Mouse (Mus musculus) ES-Bruce4 (cell line): ENCODE measurements at regions not wholly inside any gene's neighbourhood (a gene's known extent, or its start where the extent isn't known, plus 50 kb on each side); places are given as distances from the start of the nearest gene placed in this dataset.

ENCODE experiments used
- H3K27ac ChIP-seq: 2 replicates; pipeline ENCODE4 v1.5.1; 2012; ENCODE audit warnings: low read length, inconsistent platforms; ENCODE audit not compliant: insufficient read depth
- H3K27me3 ChIP-seq: 2 replicates; pipeline ENCODE4 v1.6.1; 2012; ENCODE audit warnings: mild to moderate bottlenecking, low read length, inconsistent platforms; ENCODE audit not compliant: control insufficient read depth, poor library complexity, insufficient read depth, severe bottlenecking
- H3K36me3 ChIP-seq: 2 replicates; pipeline ENCODE4 v1.6.1; 2012; ENCODE audit warnings: inconsistent platforms, mild to moderate bottlenecking, low read length, moderate library complexity; ENCODE audit not compliant: control insufficient read depth, poor library complexity, insufficient read depth, severe bottlenecking
- H3K4me1 ChIP-seq: one replicate; pipeline ENCODE4 v1.8.1; 2011; ENCODE audit warnings: low read length; ENCODE audit not compliant: control insufficient read depth, insufficient read depth
- H3K4me3 ChIP-seq: 2 replicates; pipeline ENCODE4 v1.5.1; 2011; ENCODE audit warnings: low read depth, mild to moderate bottlenecking, low read length
- H3K9ac ChIP-seq: 2 replicates; pipeline ENCODE4 v1.6.1; 2012; ENCODE audit warnings: low read depth, mild to moderate bottlenecking, inconsistent platforms; ENCODE audit not compliant: poor library complexity, severe bottlenecking
- H3K9me3 ChIP-seq: replicated peaks from 2 replicates; pipeline ENCODE4 v1.6.1; 2012; ENCODE audit warnings: mild to moderate bottlenecking, low read length, inconsistent platforms; ENCODE audit not compliant: control insufficient read depth, poor library complexity, insufficient read depth, severe bottlenecking
- CTCF ChIP-seq: IDR thresholded peaks from one replicate; pipeline ENCODE4 v1.8.1; 2011; ENCODE audit warnings: low read depth, low read length
- EP300 ChIP-seq: IDR thresholded peaks from 2 replicates; pipeline ENCODE4 v1.6.1; 2011; ENCODE audit warnings: low read depth, low read length; ENCODE audit not compliant: insufficient read depth
- POLR2A ChIP-seq: IDR thresholded peaks from one replicate; pipeline ENCODE4 v1.8.1; 2011; ENCODE audit warnings: low read length; ENCODE audit not compliant: insufficient read depth

DNA sequence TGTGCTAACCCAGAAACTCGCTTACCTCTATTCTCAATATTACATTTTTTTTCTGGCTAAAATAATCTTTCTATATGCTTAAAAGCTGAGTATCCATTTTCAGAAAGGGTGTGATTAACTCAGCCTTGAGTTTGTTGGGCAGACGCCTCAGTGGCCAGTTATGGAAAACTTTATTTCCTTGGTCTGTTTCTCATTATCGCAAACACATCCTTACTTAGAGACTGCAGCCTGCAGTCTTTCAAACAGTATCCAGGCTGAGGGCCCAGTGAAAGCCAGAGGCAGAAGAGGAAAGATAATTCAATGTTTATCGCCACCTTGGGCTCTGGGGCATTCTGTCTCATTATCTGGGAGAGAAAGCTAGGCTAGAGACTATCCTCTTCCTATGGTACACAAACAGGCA lies 231.5 kb downstream of the Mreg start:
- Histone ChIP-seq H3K9me3 (no peaks in the 10 kb centered on the region), H3K27ac (no peak overlapping the region)

DNA sequence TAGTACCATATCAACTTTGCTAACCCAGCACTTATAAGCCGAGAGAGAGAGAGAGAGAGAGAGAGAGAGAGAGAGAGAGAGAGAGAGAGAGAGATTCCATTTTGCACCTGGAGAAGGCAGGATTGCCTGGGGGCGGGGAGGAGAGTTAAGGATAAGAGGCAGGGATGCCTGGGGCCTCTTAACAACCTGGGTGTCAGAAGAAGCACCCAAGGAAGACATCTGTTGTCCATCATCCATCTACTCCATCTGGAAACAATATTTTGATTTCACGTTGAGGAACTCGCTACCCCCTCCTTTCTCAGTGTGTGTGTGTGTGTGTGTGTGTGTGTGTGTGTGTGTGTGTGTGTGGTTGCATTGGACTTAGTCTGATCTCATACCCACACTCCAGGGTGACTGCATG lies 232.8 kb downstream of the Mreg start:
- Histone ChIP-seq H3K36me3 (no peaks in the 10 kb centered on the region), H3K27me3 (no peaks in the 10 kb centered on the region), H3K27ac (no peak overlapping the region)

More for the DNA sequence above, 231.5 kb downstream of the Mreg start:
- Histone ChIP-seq H3K4me3 (no peak overlapping the region), H3K27me3 (no peaks in the 10 kb centered on the region), H3K36me3 (no peaks in the 10 kb centered on the region), H3K4me1 (no peaks in the 10 kb centered on the region), H3K9ac (no peak overlapping the region)
- TF ChIP-seq POLR2A (no peak), CTCF (no peak), EP300 (no peak)

DNA sequence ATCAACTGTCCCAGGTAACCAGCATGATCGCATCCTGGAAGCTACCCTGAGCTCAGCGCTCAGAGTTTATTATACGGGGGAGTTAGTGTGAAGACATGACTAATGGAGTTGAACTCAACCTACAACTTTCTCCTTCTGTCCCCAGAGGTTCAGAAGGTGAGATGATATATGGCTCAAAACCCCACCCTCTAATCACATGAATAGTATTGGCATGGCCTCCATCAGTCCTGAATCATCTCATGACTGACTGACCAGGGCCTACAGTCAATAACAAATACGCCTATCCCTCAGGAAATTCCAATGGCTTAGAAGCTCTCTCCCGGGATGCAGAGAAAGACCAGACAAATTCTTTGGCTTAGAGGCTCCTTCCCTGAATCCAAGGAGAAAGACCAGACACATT lies 234.7 kb downstream of the Mreg start:
- no peaks in the 10 kb centered on the region for H3K9me3 ChIP-seq
- no peak overlapping the region for H3K4me3 ChIP-seq
- no peak overlapping the region for H3K9ac ChIP-seq
- no peaks in the 10 kb centered on the region for H3K27me3 ChIP-seq
- H3K4me1 ChIP-seq, result no peaks in the 10 kb centered on the region
- TF ChIP-seq EP300 (no peak), CTCF (no peak), POLR2A (no peak)
- H3K36me3 ChIP-seq, result no peaks in the 10 kb centered on the region
- H3K27ac ChIP-seq, result no peak overlapping the region

More for the DNA sequence above, 232.8 kb downstream of the Mreg start:
- Histone ChIP-seq H3K9me3 (no peaks in the 10 kb centered on the region), H3K4me1 (no peaks in the 10 kb centered on the region), H3K9ac (no peak overlapping the region), H3K4me3 (no peak overlapping the region)
- TF ChIP-seq EP300 (no peak), POLR2A (no peak), CTCF (no peak)

DNA sequence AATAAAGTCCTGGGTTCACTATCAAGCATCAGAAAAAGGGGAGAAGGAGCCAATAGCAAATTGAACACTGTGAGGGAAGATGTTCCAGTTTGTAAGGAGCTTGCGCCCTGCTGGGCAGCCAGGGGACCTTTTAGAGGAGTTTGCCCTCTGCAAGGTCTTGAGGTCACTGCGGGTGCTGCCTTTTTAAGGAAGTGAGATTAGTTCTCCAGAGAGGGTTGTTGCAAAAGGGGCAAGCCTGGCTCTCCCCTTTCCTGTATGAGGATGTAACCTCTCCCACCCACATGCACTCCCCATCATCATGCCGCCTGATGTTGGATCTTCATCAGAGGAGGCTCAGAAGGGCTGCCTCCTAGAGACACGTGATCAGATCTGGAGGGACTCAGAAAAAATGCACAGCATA lies 237.4 kb downstream of the Mreg start:
- H3K9ac ChIP-seq, result no peak overlapping the region
- H3K4me1 ChIP-seq, result no peaks in the 10 kb centered on the region
- no peaks in the 10 kb centered on the region for H3K9me3 ChIP-seq
- H3K4me3 ChIP-seq, result no peak overlapping the region
- H3K27me3 ChIP-seq, result no peaks in the 10 kb centered on the region
- TF ChIP-seq CTCF, result no peak
- H3K27ac ChIP-seq, result no peak overlapping the region
- H3K36me3 ChIP-seq, result no peaks in the 10 kb centered on the region

DNA sequence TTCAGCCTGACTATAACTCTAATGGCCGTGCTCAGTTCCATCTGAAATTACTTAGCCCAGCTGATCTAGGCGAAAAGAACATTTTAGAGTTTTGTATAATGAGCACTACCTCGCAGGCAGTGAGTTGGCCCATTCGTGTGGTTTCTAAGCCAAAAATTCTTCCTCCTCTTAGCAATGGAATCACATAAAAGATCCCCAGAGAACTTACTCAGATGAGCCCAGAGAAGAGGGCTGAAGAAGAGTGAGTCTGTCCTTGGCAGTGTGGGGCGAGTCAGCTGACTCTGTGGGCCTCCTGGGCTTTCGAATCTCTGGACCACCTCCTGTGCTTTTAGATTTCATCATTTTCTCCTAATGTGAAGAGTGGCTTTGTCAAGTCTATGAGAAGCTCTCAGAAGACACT lies 240.2 kb downstream of the Mreg start:
- Histone ChIP-seq H3K9me3 (no peaks in the 10 kb centered on the region), H3K27me3 (no peaks in the 10 kb centered on the region), H3K4me3 (no peak overlapping the region), H3K27ac (no peak overlapping the region), H3K9ac (no peak overlapping the region), H3K4me1 (no peaks in the 10 kb centered on the region), H3K36me3 (no peaks in the 10 kb centered on the region)
- TF ChIP-seq POLR2A (no peak), EP300 (no peak), CTCF (no peak)

DNA sequence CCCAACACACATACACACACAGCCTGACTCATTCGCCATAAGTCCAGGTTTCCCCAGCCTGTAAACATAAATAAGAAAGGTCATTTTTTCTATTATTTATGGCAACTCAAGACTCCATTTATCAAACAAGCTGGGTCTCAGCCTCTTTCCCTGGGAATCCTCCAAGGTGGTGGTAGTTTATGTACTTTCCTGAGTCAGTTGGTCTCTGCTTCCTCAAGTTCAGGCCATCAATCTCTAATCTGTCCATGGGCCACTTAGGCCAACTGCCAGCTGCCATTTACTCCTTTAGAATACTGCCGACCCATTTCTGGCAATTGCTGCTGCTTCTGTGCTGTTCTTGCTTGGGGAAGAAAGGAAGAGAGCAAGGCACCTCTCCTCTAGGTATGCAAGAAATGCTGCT lies 241.3 kb downstream of the Mreg start:
- TF ChIP-seq CTCF (no peak), POLR2A (no peak), EP300 (no peak)
- H3K9me3 ChIP-seq, result no peaks in the 10 kb centered on the region
- no peaks in the 10 kb centered on the region for H3K36me3 ChIP-seq
- H3K27me3 ChIP-seq, result no peaks in the 10 kb centered on the region
- no peak overlapping the region for H3K27ac ChIP-seq
- no peaks in the 10 kb centered on the region for H3K4me1 ChIP-seq
- no peak overlapping the region for H3K9ac ChIP-seq
- no peak overlapping the region for H3K4me3 ChIP-seq
